In the genomic region with DNA sequence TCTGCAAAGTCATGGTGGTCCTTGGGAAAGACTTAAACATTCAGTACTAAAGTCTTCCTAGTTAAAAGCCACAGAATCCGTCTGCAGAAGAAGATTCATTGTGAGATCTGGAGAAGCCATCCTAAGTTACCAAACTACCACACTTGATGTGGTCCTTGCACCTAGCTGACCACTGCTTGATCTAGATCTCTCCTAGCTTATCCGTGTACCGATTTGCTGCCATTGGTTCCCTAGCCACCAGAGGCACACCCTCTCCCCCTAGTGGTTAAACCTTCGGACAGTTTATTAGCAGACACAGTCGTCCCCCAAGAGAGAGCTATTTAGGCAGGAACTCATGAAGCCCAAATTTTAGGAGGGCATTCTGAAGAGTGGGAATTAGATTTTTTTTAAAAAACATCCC, we compare ENCODE assay signal across 8 mouse cellular contexts. TPM values are rescaled to one million over a fixed set of nuclear protein-coding genes. Genes with fewer than 3 reads are reported as not detected.
A peak's percentile ranks its signal among the peaks of the same experiment; 100 is the strongest.
DNase-seq lines count a peak whose midpoint lies in the region; ATAC-seq and TF ChIP-seq lines count a peak whose summit lies in the region.

No protein-coding gene starts in this region.

- no peaks in the 10 kb centered on the region for H3K4me1 ChIP-seq in embryonic facial prominence, embryonic 11.5 days (ENCODE audit: control insufficient read depth, insufficient read depth, low read length)
- H3K4me1 ChIP-seq in heart, embryonic 14.5 days (ENCODE audit: control insufficient read depth in 2 of 2, insufficient read depth in 2 of 2, low read length in 2 of 2) = peaks cover 3 to 7% of the 10 kb centered on the region in 2 experiments; a peak in 3 of 4 replicates
- H3K4me1 ChIP-seq in kidney, embryonic 16.5 days (ENCODE audit: insufficient read depth, low read length) = peaks cover 5% of the 10 kb centered on the region
- H3K4me1 ChIP-seq in liver, adult 2 months (ENCODE audit: control insufficient read depth, insufficient read depth, low read length) = peaks cover 5% of the 10 kb centered on the region; the same call in 1 of the 2 replicates

- ATAC-seq in embryonic facial prominence, embryonic 11.5 days (replicated peaks; ENCODE audit: insufficient number of reproducible peaks, low FRiP score, low TSS enrichment, low read depth) = no peak
- no peak for ATAC-seq in heart, embryonic 14.5 days (ENCODE audit: insufficient number of reproducible peaks, insufficient read depth, low FRiP score, low read depth)
- ATAC-seq in kidney, embryonic 16.5 days (ENCODE audit: low FRiP score, low TSS enrichment) = peak; percentile 71

- H3K4me3 ChIP-seq in embryonic facial prominence, embryonic 11.5 days (ENCODE audit: low read depth, low read length) = no peak overlapping the region
- peak overlapping the region in 1 of 2 experiments; percentile 71; a peak in 2 of 4 replicates for H3K4me3 ChIP-seq in heart, embryonic 14.5 days (ENCODE audit: control insufficient read depth in 1 of 2, insufficient read depth in 1 of 2, low read depth in 1 of 2, low read length in 2 of 2)
- no peak overlapping the region for H3K4me3 ChIP-seq in kidney, embryonic 16.5 days (ENCODE audit: low read length)
- no peak overlapping the region for H3K4me3 ChIP-seq in liver, adult 2 months (ENCODE audit: insufficient read depth, low read depth, low read length)

- DNase-seq in CD8-positive naive resting alpha-beta T cell, adult 2 months (ENCODE audit: low read depth in 2 of 2, low spot score in 2 of 2) = peak; percentile 41 to 68
- DNase-seq in adrenal gland, postnatal 10 days = peak; percentile 70
- DNase-seq in embryonic facial prominence, embryonic 11.5 days (ENCODE audit: low spot score) = peak; percentile 83
- DNase-seq in liver, adult 2 months (ENCODE audit: extremely low read depth, low read depth, low spot score) = peak; percentile 56
- peak; percentile 1 to 7 for DNase-seq in monocyte, adult 2 months (ENCODE audit: low read depth in 1 of 2, low spot score in 2 of 2)
- peak; percentile 80 for DNase-seq in thymus, postnatal 0 days (ENCODE audit: low spot score)

- TF ChIP-seq CTCF in liver, adult 2 months (IDR thresholded peaks at IDR 0.05; ENCODE audit: low read depth, low read length) = peak; percentile 75

- H3K9ac ChIP-seq in embryonic facial prominence, embryonic 11.5 days (replicated peaks; ENCODE audit: low read length) = no peak overlapping the region
- no peak overlapping the region for H3K9ac ChIP-seq in heart, embryonic 14.5 days (ENCODE audit: low read length)
- H3K9ac ChIP-seq in kidney, embryonic 16.5 days (replicated peaks; ENCODE audit: low read length) = no peak overlapping the region
- no peak overlapping the region for H3K9ac ChIP-seq in liver, adult 2 months (ENCODE audit: low read depth, low read length)

- H3K4me2 ChIP-seq in embryonic facial prominence, embryonic 11.5 days (ENCODE audit: low read depth, low read length) = no peak overlapping the region
- H3K4me2 ChIP-seq in heart, embryonic 14.5 days (ENCODE audit: low read length) = peak overlapping the region; percentile 72
- H3K4me2 ChIP-seq in kidney, embryonic 16.5 days (replicated peaks; ENCODE audit: low read depth, low read length) = peak overlapping the region; percentile 36

- H3K27me3 ChIP-seq in embryonic facial prominence, embryonic 11.5 days (ENCODE audit: control insufficient read depth, insufficient read depth, low read length) = no peaks in the 10 kb centered on the region
- H3K27me3 ChIP-seq in heart, embryonic 14.5 days (ENCODE audit: control insufficient read depth, insufficient read depth, low read length) = no peaks in the 10 kb centered on the region
- H3K27me3 ChIP-seq in kidney, embryonic 16.5 days (ENCODE audit: insufficient read depth, low read length) = no peaks in the 10 kb centered on the region
- H3K27me3 ChIP-seq in liver, adult 2 months (ENCODE audit: control insufficient read depth, insufficient read depth, low read length) = peaks cover 3% of the 10 kb centered on the region; the same call in 1 of the 2 replicates

- no peaks in the 10 kb centered on the region for H3K79me2 ChIP-seq in liver, adult 2 months (ENCODE audit: control insufficient read depth, insufficient read depth, low read length)

- no peak overlapping the region for H3K27ac ChIP-seq in embryonic facial prominence, embryonic 11.5 days (replicated peaks; ENCODE audit: low read depth, low read length)
- H3K27ac ChIP-seq in heart, embryonic 14.5 days (replicated peaks in 1 of 2; ENCODE audit: control insufficient read depth in 1 of 2, insufficient read depth in 1 of 2, low read depth in 2 of 2, low read length in 2 of 2) = no peak overlapping the region
- H3K27ac ChIP-seq in kidney, embryonic 16.5 days (ENCODE audit: low read length) = no peak overlapping the region
- no peak overlapping the region for H3K27ac ChIP-seq in liver, adult 2 months (replicated peaks; ENCODE audit: insufficient read depth, low read depth, low read length)

- H3K36me3 ChIP-seq in embryonic facial prominence, embryonic 11.5 days (replicated peaks; ENCODE audit: control insufficient read depth, insufficient read depth, low read depth, low read length) = no peaks in the 10 kb centered on the region
- H3K36me3 ChIP-seq in heart, embryonic 14.5 days (ENCODE audit: control insufficient read depth, insufficient read depth, low read length) = no peaks in the 10 kb centered on the region
- H3K36me3 ChIP-seq in kidney, embryonic 16.5 days (ENCODE audit: insufficient read depth, low read length) = no peaks in the 10 kb centered on the region
- no peaks in the 10 kb centered on the region for H3K36me3 ChIP-seq in liver, adult 2 months (ENCODE audit: control insufficient read depth, insufficient read depth, low read length)

- no peaks in the 10 kb centered on the region for H3K9me3 ChIP-seq in embryonic facial prominence, embryonic 11.5 days (replicated peaks; ENCODE audit: control insufficient read depth, low read length)
- no peaks in the 10 kb centered on the region for H3K9me3 ChIP-seq in heart, embryonic 14.5 days (ENCODE audit: control insufficient read depth, low read length)
- H3K9me3 ChIP-seq in kidney, embryonic 16.5 days (ENCODE audit: low read length) = no peaks in the 10 kb centered on the region

- 0% methylated on average over 5 of the region's 5 CpGs for WGBS in embryonic facial prominence, embryonic 11.5 days
- WGBS in heart, embryonic 14.5 days = under 1% methylated on average over 5 of the region's 5 CpGs
- WGBS in kidney, embryonic 16.5 days = under 1% methylated on average over 5 of the region's 5 CpGs
- WGBS in liver, adult 2 months = under 1% methylated on average over 5 of the region's 5 CpGs

- no peak for TF ChIP-seq POLR2A in liver, adult 2 months (IDR thresholded peaks at IDR 0.05; ENCODE audit: extremely low read depth, insufficient read depth, low read length)

RNA-seq across cellular contexts. Expression of a gene that starts 1.9 kb away (rescaled TPM):
- 10 to 100 TPM in 1 of 2 experiments, 1 to 10 TPM in 1; 8.7 to 13.3 TPM for total RNA-seq in adrenal gland, postnatal 10 days (2021)
- 5.0 and 5.3 TPM in 2 replicates for polyA plus RNA-seq in embryonic facial prominence, embryonic 11.5 days (2014; fragmentation: Nextera tagmentation; extraction: Ambion mirVana)
- 2.5 and 3.3 TPM in 2 replicates for polyA plus RNA-seq in heart, embryonic 14.5 days (2014; fragmentation: Nextera tagmentation; extraction: Ambion mirVana)
- polyA plus RNA-seq in kidney, embryonic 16.5 days (2015; fragmentation: Nextera tagmentation; extraction: Ambion mirVana) = 3.5 and 6.1 TPM in 2 replicates
- 0.55 and 0.81 TPM in 2 replicates for total RNA-seq in liver, adult 2 months (2014; rRNA removed)
- 0.02 and 0.04 TPM in 2 replicates for polyA plus RNA-seq in liver, adult 2 months (2012; rRNA removed)
- polyA plus RNA-seq in thymus, postnatal 0 days (2015; fragmentation: Nextera tagmentation; extraction: Ambion mirVana) = 17.2 and 29.9 TPM in 2 replicates

Comparison
In these comparisons a context has a peak if more than half of its experiments do, and no peak if none do; other contexts are left out.
1. DNase-seq: peak in every context shown above with its lines; median percentile 83 in embryonic facial prominence, embryonic 11.5 days; 80 in thymus, postnatal 0 days; 70 in adrenal gland, postnatal 10 days; 56 in liver, adult 2 months; 54 in CD8-positive naive resting alpha-beta T cell, adult 2 months; 4 in monocyte, adult 2 months.